Mouse (Mus musculus) ovary, postnatal 14 days (tissue): ENCODE measurements around the gene Lekr1.
A peak's percentile ranks its signal among the peaks of the same experiment; 100 is the strongest.

Source experiments
- DNase-seq: peaks from one replicate; pipeline ENCODE4 v3.0.0; 2022; ENCODE audit warnings: low spot score

Gene Lekr1

GRCm38 (mm10) chr3:65665977-65666766 lies at the start of gene Lekr1:
Gene Lekr1, plus strand, starts transcription at chr3:65666228.
- peak; percentile 87 for DNase-seq

- no peak for DNase-seq
Observed at GRCm38 (mm10) chr3:65617507-65617906, 48.5 kb upstream of the Lekr1 start.

GRCm38 (mm10) chr3:65619340-65619739 lies 46.7 kb upstream of the Lekr1 start:
- no peak for DNase-seq

- DNase-seq: no peak
Observed at GRCm38 (mm10) chr3:65623057-65623456, 43.0 kb upstream of the Lekr1 start.

GRCm38 (mm10) chr3:65625496-65626289 lies 40.3 kb upstream of the Lekr1 start:
- DNase-seq: no peak

GRCm38 (mm10) chr3:65626290-65626914 lies 39.6 kb upstream of the Lekr1 start:
- no peak for DNase-seq

GRCm38 (mm10) chr3:65627021-65627706 lies 38.9 kb upstream of the Lekr1 start:
- DNase-seq: no peak

GRCm38 (mm10) chr3:65627707-65628028 lies 38.4 kb upstream of the Lekr1 start:
- DNase-seq: no peak

- DNase-seq: no peak
Observed at GRCm38 (mm10) chr3:65629565-65630112, 36.4 kb upstream of the Lekr1 start.

- no peak for DNase-seq
Observed at GRCm38 (mm10) chr3:65633604-65634003, 32.4 kb upstream of the Lekr1 start.

GRCm38 (mm10) chr3:65635983-65636382 lies 30.0 kb upstream of the Lekr1 start:
- DNase-seq: no peak

- DNase-seq: no peak
Observed at GRCm38 (mm10) chr3:65637313-65637712, 28.7 kb upstream of the Lekr1 start.

GRCm38 (mm10) chr3:65638896-65639295 lies 27.1 kb upstream of the Lekr1 start:
- DNase-seq: no peak

GRCm38 (mm10) chr3:65639454-65640014 lies 26.5 kb upstream of the Lekr1 start:
- DNase-seq: no peak

GRCm38 (mm10) chr3:65642959-65643358 lies 23.1 kb upstream of the Lekr1 start:
- no peak for DNase-seq

- no peak for DNase-seq
Observed at GRCm38 (mm10) chr3:65643654-65644053, 22.4 kb upstream of the Lekr1 start.

GRCm38 (mm10) chr3:65647592-65647991 lies 18.4 kb upstream of the Lekr1 start:
- no peak for DNase-seq

- no peak for DNase-seq
Observed at GRCm38 (mm10) chr3:65648913-65649312, 17.1 kb upstream of the Lekr1 start.

- no peak for DNase-seq
Observed at GRCm38 (mm10) chr3:65650156-65650815, 15.7 kb upstream of the Lekr1 start.

- DNase-seq: no peak
Observed at GRCm38 (mm10) chr3:65654541-65655206, 11.4 kb upstream of the Lekr1 start.

- DNase-seq: no peak
Observed at GRCm38 (mm10) chr3:65656451-65656850, 9.6 kb upstream of the Lekr1 start.
